ENCODE assay signal across 8 mouse cellular contexts in the genomic region with DNA sequence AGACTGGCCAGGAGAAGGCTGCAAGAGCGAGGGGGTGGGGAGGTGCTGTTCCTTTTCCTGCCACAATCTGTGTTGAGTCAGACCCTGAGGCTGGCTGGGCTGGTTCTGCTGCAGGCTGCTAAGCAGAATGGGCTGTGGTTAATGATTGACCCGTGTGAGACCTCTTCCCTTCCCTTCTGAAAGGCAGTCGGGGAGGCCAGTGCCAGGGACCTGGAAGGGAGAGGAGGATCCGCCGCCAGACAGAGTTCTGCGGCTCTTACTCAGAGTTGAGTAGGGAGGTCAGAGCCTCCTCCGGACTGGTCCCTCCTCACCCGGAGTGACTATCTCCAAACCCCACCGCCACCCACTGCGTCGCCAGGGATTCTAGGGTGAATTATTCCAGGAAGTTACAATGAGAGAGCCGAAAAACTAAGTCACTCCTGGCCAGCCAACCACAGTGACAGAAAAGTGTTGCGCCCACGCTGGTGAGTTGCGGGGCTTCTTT. TPM values are rescaled to one million over a fixed set of nuclear protein-coding genes. Genes with fewer than 3 reads are reported as not detected.
DNase-seq lines count a peak whose midpoint lies in the region; ATAC-seq and TF ChIP-seq lines count a peak whose summit lies in the region.

Gene Gpr39 (plus strand): TSS at position 206 of the 484 bp plus-strand sequence.

- DNase-seq in kidney, adult 9 months: peak; percentile 88
- peak; percentile 93 for DNase-seq in lung, postnatal 0 days (ENCODE audit: low spot score)
- DNase-seq in urinary bladder, postnatal 36 days (ENCODE audit: low spot score in 2 of 2): peak; percentile 78 to 81
- DNase-seq in cerebellum, adult 9-10 months: no peak
- DNase-seq in cerebellum, adult 11 months: no peak
- no peak for DNase-seq in layer of hippocampus, adult 11-12 months (ENCODE audit: low spot score)

- no peak within 1 kb of the TSS for H3K27ac ChIP-seq in embryonic facial prominence, embryonic 15.5 days (replicated peaks)
- H3K27ac ChIP-seq in lung, postnatal 0 days (ENCODE audit: low read length): peak within 1 kb of the TSS; percentile 57

- H3K4me2 ChIP-seq in embryonic facial prominence, embryonic 15.5 days (replicated peaks): no peak within 1 kb of the TSS
- peak within 1 kb of the TSS; percentile 48 for H3K4me2 ChIP-seq in lung, postnatal 0 days (replicated peaks; ENCODE audit: low read depth, low read length)

- WGBS in embryonic facial prominence, embryonic 15.5 days: 55% methylated on average over 15 of the region's 15 CpGs
- WGBS in lung, postnatal 0 days: 28% methylated on average over 15 of the region's 15 CpGs

- TF ChIP-seq CTCF in E14TG2a.4 (conservative IDR thresholded peaks at IDR 0.05; ENCODE audit: low read length): no peak
- peak; percentile 45 for TF ChIP-seq CTCF in lung, postnatal 0 days (IDR thresholded peaks at IDR 0.05)

- H3K4me1 ChIP-seq in E14TG2a.4 (replicated peaks; ENCODE audit: low read depth, low read length): peaks cover 17% of the 10 kb centered on the region
- H3K4me1 ChIP-seq in embryonic facial prominence, embryonic 15.5 days: 0 out of 2 replicates have a peak, but pooled peaks cover 6% of the 10 kb centered on the region
- H3K4me1 ChIP-seq in lung, postnatal 0 days (ENCODE audit: insufficient read depth, low read depth, low read length): no peaks in the 10 kb centered on the region

- no peaks in the 10 kb centered on the region for H3K9me3 ChIP-seq in E14TG2a.4 (ENCODE audit: low read length)
- H3K9me3 ChIP-seq in embryonic facial prominence, embryonic 15.5 days (replicated peaks): no peaks in the 10 kb centered on the region
- no peaks in the 10 kb centered on the region for H3K9me3 ChIP-seq in lung, postnatal 0 days (ENCODE audit: low read length)

- H3K4me3 ChIP-seq in E14TG2a.4 (replicated peaks; ENCODE audit: low read length): peak within 1 kb of the TSS; percentile 64
- no peak within 1 kb of the TSS for H3K4me3 ChIP-seq in embryonic facial prominence, embryonic 15.5 days (replicated peaks)
- peak within 1 kb of the TSS; percentile 15; the same call in 1 of the 2 replicates for H3K4me3 ChIP-seq in lung, postnatal 0 days (ENCODE audit: low read depth, low read length)

- ATAC-seq in embryonic facial prominence, embryonic 15.5 days (ENCODE audit: insufficient number of reproducible peaks, low FRiP score, low TSS enrichment, low read depth): 0 out of 2 replicates have a peak, but pooled peaks have one; percentile 39
- peak; percentile 92 for ATAC-seq in lung, postnatal 0 days

- no peak within 1 kb of the TSS for H3K9ac ChIP-seq in embryonic facial prominence, embryonic 15.5 days
- no peak within 1 kb of the TSS for H3K9ac ChIP-seq in lung, postnatal 0 days (replicated peaks; ENCODE audit: low read depth)

- no peak for TF ChIP-seq EP300 in lung, postnatal 0 days (IDR thresholded peaks at IDR 0.05)

- peaks cover 19% of the 10 kb centered on the region for H3K27me3 ChIP-seq in E14TG2a.4 (ENCODE audit: insufficient read depth, low read length)
- H3K27me3 ChIP-seq in embryonic facial prominence, embryonic 15.5 days: no peaks in the 10 kb centered on the region; the same call in 1 of the 2 replicates
- H3K27me3 ChIP-seq in lung, postnatal 0 days (replicated peaks; ENCODE audit: insufficient read depth, low read length): no peaks in the 10 kb centered on the region

- H3K36me3 ChIP-seq in E14TG2a.4 (ENCODE audit: insufficient read depth, low read length): no peaks in the 10 kb centered on the region
- no peaks in the 10 kb centered on the region for H3K36me3 ChIP-seq in embryonic facial prominence, embryonic 15.5 days
- H3K36me3 ChIP-seq in lung, postnatal 0 days (ENCODE audit: insufficient read depth, low read length): no peaks in the 10 kb centered on the region

RNA-seq across cellular contexts. Expression of gene Gpr39, which starts in this region (rescaled TPM):
- 0.11 and 0.20 TPM in 2 replicates for polyA plus RNA-seq in embryonic facial prominence, embryonic 15.5 days (2015; fragmentation: Nextera tagmentation; extraction: Ambion mirVana)
- polyA plus RNA-seq in lung, postnatal 0 days (2015; fragmentation: Nextera tagmentation; extraction: Ambion mirVana): 3.7 and 5.4 TPM in 2 replicates

Comparison
In these comparisons a context has a peak if more than half of its experiments do, and no peak if none do; other contexts are left out.
1. Peak in ATAC-seq in embryonic facial prominence, embryonic 15.5 days; RNA of the gene not detected or under 1 TPM.
2. DNase-seq: peak in kidney, adult 9 months (single experiment), lung, postnatal 0 days (single experiment) and urinary bladder, postnatal 36 days (2 of 2); none in cerebellum, adult 9-10 months (single experiment), cerebellum, adult 11 months (single experiment) and layer of hippocampus, adult 11-12 months (single experiment).